Mouse (Mus musculus): ENCODE results near the gene Fbxw14.
"Not testable (repeated sequence)": the region's sequence is repeated elsewhere in the genome, so short reads cannot be mapped to it uniquely, and the experiment has no call there.

The Fbxw14 gene
- long read RNA-seq, experiment 1 = 0 reads
- long read RNA-seq, experiment 2 = 0 reads

GRCm38 (mm10) chr9:109287576-109287975 lies at the start of gene Fbxw14:
Gene Fbxw14, minus strand, starts transcription at chr9:109287676.
- intact Hi-C loops (cut with DNase I) = not testable (repeated sequence)

- intact Hi-C loops (cut with DNase I) = no loop called here
These were observed 24.4 kb downstream of the Fbxw14 start for GRCm38 (mm10) chr9:109263041-109263440.

GRCm38 (mm10) chr9:109234654-109235053 lies 52.8 kb downstream of the Fbxw14 start, which contains the start of gene Fbxw20:
Gene Fbxw20, minus strand, starts transcription at chr9:109234754.
- intact Hi-C loops (cut with DNase I) = no loop called here

Data from adrenal gland (tissue).